Mouse (Mus musculus): ENCODE measurements around the gene Nemp2.

The Nemp2 gene

GRCm38 (mm10) chr1:52630248-52630936 is at the start of gene Nemp2:
Nemp2 (plus strand) TSS chr1:52630703.
- in situ Hi-C loops (cut with MseI, MboI), result no loop called here

DNA sequence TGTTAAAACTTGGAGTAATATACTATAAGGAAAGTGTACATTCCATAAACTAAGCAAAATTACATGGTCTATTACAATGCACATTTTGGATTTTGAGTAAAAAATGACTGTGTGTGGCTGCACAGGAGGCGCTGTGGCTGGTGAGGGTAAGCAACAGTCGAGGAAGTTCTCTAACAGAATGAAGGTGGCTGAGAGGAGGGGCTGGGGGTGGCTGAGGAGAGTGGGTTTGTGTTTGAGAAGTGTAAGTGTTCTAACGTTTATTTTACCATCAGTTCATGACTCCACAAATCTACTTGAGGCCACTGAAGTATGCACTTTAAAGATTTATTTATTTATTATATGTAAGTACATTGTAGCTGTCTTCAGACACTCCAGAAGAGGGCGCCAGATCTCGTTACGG is 48.8 kb upstream of the Nemp2 start:
- in situ Hi-C loops (cut with MseI, MboI), result no loop called here

- in situ Hi-C loops (cut with MseI, MboI), result no loop called here
These were observed 47.6 kb upstream of the Nemp2 start for GRCm38 (mm10) chr1:52582866-52583265.

DNA sequence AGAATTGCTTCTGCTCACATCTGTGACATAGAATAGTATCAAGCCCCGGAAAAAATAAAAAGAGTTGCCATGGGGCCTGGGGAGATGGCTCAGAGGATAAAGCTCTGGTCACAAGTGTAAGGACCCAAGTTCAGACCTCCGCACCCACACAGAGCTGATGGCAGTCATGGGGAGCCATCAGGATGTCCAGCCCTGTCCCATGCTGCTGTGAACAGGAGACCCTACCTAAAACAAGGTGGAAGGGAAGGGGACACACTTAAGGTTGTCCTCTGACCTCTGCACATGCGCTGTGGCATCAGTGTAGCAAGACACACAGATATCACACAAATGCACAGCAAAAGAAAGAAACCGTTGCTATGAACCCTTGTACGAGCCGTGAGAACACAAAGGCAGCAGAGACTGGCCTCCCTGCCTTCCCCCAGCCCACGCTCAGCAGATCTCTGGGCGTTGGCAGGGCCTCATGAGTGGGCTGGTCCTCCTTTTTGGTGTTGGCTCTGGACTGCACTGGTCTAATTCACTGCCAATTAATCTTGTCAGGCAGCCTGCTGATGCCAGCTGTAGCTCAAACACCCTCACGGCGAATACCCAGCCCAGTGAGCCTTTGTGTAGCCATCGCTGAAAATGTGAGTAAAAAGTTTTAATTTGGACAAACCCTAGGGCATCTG is 33.4 kb upstream of the Nemp2 start:
- in situ Hi-C loops (cut with MseI, MboI), result no loop called here

DNA sequence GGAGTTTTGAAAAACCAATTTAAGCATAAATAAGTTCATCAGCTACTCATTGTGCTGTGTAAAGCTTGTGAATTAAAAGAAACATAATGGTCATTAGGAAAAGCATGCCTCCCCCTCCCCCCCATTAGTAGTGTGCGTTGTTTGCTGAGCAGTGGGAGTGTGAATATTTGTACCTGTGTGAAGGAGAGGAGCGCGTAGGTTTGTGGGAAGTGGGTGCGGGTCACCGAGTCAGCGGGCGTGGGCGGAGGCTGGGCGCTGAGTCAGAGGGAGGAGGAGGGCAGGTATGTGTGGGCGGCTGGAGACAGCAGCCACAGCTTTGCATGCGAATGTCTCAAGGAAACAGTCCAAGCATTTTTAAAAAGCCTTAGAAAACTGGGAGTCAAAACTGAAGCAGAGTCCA is 32.7 kb upstream of the Nemp2 start:
- in situ Hi-C loops (cut with MseI, MboI), result no loop called here

DNA sequence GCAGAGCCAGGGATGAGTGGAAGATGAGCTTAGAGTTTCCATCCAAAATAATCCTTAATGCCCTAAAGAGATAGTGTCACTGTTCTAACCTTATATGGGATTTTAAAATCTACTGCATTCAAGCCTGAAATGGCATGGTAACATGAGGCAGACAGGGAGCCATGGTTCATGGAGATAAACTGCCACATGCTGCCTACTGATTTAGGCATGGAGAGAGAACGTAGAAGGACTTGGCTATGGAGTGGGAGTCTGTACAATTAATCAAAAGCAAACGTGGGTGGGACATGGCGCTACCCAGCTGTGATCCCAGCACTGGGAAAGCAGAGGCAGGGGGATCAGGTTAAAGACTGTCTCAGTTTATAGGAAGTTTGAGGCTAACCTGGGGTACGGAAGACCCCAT is 32.1 kb upstream of the Nemp2 start:
- in situ Hi-C loops (cut with MseI, MboI), result no loop called here

DNA sequence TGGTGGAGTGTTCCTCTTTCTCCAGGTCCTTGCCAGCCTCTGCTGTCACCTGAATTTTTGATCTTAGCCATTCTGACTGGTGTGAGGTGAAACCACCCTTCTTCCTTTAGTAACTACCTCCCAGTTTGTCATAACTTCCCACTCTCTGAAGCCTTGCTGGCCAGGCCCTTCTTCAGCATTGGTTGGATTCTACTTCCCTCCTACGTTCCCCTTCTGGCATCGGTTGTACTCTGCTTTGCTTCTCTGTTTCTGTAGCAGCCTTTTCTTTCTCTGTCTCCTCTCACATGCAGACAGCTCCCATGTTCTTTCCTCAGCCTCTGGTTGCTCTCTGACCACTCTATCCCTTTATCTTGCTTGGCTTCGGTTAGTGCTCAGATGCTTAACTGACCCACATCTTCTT is 29.0 kb upstream of the Nemp2 start:
- in situ Hi-C loops (cut with MseI, MboI), result no loop called here

DNA sequence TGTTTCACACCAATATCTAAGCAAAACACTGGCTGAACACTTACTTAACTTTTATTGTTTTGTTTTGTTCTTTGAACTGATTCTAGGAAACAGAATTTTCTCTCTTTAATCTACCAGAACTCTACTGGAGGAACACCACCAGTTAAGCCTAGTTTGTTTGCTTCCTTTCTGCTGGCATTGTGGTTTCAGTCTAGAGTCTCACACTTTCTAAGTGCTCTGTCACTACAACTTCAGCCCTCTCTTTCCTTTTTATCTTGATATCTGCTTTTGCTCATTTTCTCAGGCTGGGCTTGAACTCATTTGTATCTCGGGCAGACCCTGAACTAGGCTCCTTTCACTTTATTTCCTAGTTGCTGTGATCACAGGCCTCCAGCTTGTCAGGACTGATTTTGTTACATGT is 22.8 kb upstream of the Nemp2 start:
- in situ Hi-C loops (cut with MseI, MboI), result no loop called here

DNA sequence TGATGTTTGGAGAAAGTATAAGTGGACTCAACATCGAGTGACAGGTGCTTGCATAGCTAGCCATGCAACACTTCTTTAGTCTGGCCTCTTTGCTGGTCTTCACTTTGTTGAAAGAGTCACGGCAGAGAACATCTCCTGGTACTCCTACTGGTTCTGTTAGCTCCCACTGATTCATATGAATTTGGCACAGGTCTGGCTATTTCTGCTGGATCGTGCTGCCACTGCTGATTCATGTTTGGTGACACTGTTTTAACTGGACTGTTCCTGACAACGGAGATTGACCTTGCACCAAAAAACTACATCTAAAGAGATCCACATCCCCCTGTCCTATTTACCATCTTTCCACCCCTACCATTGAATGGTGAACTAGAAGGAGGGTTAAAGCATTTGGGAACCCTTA is 22.0 kb upstream of the Nemp2 start:
- in situ Hi-C loops (cut with MseI, MboI), result no loop called here

GRCm38 (mm10) chr1:52618217-52618616 is 12.3 kb upstream of the Nemp2 start:
- in situ Hi-C loops (cut with MseI, MboI), result no loop called here

DNA sequence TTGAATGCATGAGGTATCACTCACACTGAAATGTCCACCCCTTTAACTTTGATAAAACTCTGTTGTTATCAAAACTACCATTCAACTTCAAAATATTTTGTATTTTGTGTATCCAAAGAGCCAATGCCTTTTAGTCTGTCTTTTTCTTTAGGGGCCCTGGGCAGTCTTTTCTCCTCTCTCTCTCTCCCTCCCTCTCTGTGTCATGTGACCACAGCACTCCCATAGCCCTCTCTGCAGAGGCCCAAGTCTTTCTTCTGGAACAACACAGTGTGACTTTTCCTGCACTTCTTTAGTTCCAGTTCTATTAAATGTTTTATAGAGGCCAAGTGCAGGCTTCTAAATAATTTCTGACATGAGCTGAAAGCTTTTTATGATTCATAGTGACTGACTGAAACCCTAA is 10.1 kb upstream of the Nemp2 start:
- in situ Hi-C loops (cut with MseI, MboI), result no loop called here

DNA sequence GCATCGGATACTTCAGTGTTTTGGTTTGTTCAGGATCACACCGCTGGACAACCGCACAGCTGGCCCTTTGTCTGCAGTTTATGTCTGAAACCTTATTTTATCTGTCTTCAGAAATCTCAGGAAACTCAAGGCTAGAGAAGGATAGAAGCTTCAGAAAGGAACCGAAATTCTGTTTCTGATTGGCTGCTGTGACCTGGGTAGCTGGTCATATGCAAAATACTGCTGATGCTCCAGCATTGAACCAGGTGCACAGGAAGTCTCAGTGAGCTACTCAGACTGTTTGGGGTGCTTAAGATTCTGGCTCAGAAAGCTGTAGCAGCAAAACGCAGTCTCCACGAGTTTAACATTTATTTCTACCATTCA is 415 bp downstream of the Nemp2 start:
- in situ Hi-C loops (cut with MseI, MboI), result no loop called here

DNA sequence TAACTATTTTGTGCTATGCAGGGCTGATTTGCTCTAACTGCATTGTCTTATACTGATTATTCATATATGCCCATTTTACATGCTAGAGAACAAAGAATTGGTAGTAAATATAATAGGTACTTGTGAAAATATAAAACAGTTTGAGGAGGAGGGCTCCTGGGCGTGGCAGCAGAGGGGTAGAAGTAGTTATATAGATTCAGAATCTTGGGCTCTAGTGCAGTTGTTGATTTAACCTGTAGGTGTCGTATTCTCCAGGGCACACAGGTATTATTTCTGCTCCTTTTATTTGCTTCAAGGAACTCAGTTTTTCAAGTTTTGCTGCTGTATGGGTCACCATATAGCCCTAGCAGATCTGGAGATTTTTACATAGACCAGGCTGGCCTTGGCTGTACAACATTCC is 1.1 kb downstream of the Nemp2 start:
- in situ Hi-C loops (cut with MseI, MboI), result no loop called here

- in situ Hi-C loops (cut with MseI, MboI), result no loop called here
These were observed 3.7 kb downstream of the Nemp2 start for GRCm38 (mm10) chr1:52634251-52634650.

- in situ Hi-C loops (cut with MseI, MboI), result no loop called here
These were observed 5.4 kb downstream of the Nemp2 start for GRCm38 (mm10) chr1:52635932-52636331.

GRCm38 (mm10) chr1:52638101-52638500 is 7.6 kb downstream of the Nemp2 start:
- in situ Hi-C loops (cut with MseI, MboI), result no loop called here

- in situ Hi-C loops (cut with MseI, MboI), result no loop called here
These were observed 8.6 kb downstream of the Nemp2 start for GRCm38 (mm10) chr1:52639090-52639489.

GRCm38 (mm10) chr1:52640266-52640665 is 9.8 kb downstream of the Nemp2 start:
- in situ Hi-C loops (cut with MseI, MboI), result no loop called here

GRCm38 (mm10) chr1:52640736-52641135 is 10.2 kb downstream of the Nemp2 start:
- in situ Hi-C loops (cut with MseI, MboI), result no loop called here

GRCm38 (mm10) chr1:52648153-52649027 is 17.9 kb downstream of the Nemp2 start:
- in situ Hi-C loops (cut with MseI, MboI), result loop anchor here in 1 of 2 experiments (5.0 kb wide), 1 partner anchor 99 kb away; no protein-coding TSS in a partner anchor

DNA sequence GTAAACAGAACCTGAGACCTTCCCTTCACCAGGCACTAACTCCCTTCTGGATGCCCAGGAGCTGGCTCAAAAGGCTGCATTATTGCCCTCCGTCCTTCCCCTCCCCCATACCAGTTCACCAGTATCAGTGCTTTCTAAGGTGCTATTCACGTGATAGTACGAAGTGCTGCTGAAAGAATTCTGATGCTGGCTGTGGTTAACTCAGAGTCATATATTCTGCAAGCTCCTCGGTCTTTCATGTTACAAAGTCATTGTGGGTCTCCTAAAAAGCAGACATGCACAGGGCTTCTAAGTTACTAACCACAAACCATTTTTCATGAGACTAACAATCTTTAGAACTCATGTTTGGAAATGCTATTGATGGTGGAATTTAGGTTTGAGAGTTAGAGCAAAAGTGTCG is 19.6 kb downstream of the Nemp2 start:
- in situ Hi-C loops (cut with MseI, MboI), result no loop called here

DNA sequence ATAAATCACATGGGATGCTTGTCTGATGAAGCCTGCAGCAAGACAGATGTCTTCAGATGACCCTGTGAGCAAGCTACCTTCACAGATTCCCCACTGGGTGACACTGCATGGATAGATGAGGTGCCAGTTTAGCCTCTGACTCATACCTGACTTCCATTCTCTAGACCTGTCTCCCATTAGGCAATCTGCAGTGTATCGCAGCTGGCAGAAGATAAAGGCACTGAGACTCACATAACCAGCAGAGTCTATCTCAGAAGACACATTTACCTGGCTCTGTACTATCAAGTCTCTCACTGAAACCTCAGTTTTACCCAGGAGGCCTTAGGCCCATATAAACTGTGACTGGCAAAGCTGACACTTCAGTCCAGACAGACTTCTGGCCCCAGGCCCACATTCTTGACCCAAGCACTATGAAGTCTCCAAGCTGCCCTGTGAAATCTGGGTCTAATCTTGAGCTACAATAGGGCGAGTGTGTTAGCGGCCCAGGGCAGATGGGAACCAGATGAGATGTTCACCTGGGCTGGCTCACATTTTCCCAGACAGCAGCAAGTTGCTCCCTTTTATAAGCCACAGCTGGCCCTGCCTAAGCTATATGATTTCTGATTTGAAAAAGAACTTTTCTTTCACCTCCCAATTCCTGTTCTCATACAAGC is 22.2 kb downstream of the Nemp2 start:
- in situ Hi-C loops (cut with MseI, MboI), result no loop called here

All from mouse trophoblast stem cell (cell line).